In genomic region chr10:58559098-58559497, GRCm38 (mm10) we compare ENCODE assay signal across 9 mouse cellular contexts.
DNase-seq lines count a peak whose midpoint lies in the region; ATAC-seq and TF ChIP-seq lines count a peak whose summit lies in the region.
"Had no signal": no experiment of that assay in that cellular context is flagged by ENCODE, and none has a peak within 500 bp of the region (broad histone marks: within the 10 kb centered on the region; RNA-seq: fewer than 3 reads in every experiment).

No protein-coding gene starts in this region.

- H3K9ac ChIP-seq in kidney, embryonic 14.5 days (ENCODE audit: low read depth, low read length) = no peak overlapping the region
- H3K9ac ChIP-seq in MEL (ENCODE audit: control insufficient read depth, low read depth, low read length, poor library complexity, severe bottlenecking) = no peak overlapping the region
- no peak overlapping the region for H3K9ac ChIP-seq in forebrain, embryonic 16.5 days (replicated peaks; ENCODE audit: low read depth, low read length)

- TF ChIP-seq CTCF in MEL (IDR thresholded peaks at IDR 0.05 in 2 of 3, conservative IDR thresholded peaks at IDR 0.05 in 1 of 3; ENCODE audit: control insufficient read depth in 1 of 3, insufficient read depth in 1 of 3, low read depth in 2 of 3, low read length in 3 of 3, poor library complexity in 1 of 3, severe bottlenecking in 1 of 3) = peak; percentile 66 to 87 (median 74)

- no peaks in the 10 kb centered on the region for H3K27me3 ChIP-seq in kidney, embryonic 14.5 days (ENCODE audit: control insufficient read depth, insufficient read depth, low read length)
- no peaks in the 10 kb centered on the region for H3K27me3 ChIP-seq in MEL (ENCODE audit: control insufficient read depth in 1 of 2, insufficient read depth in 2 of 2, low read length in 2 of 2)
- no peaks in the 10 kb centered on the region for H3K27me3 ChIP-seq in forebrain, embryonic 16.5 days (replicated peaks; ENCODE audit: control insufficient read depth, insufficient read depth, low read length)

- H3K79me2 ChIP-seq in MEL (ENCODE audit: control insufficient read depth, insufficient read depth, low read length, poor library complexity) = no peaks in the 10 kb centered on the region

- 29% methylated on average over 7 of the region's 7 CpGs for WGBS in kidney, embryonic 14.5 days
- WGBS in forebrain, embryonic 16.5 days = 25% methylated on average over 7 of the region's 7 CpGs

- peak; percentile 63 for DNase-seq in kidney, adult 18-20 months
- DNase-seq in MEL (ENCODE audit: low read depth, low spot score) = peak; percentile 79
- peak; percentile 51 to 53 for DNase-seq in cerebellum, adult 18-20 months
- peak; percentile 54 to 81 for DNase-seq in kidney, postnatal 36 days
- DNase-seq in thymus, postnatal 14 days = peak; percentile 63

- H3K36me3 ChIP-seq in kidney, embryonic 14.5 days (ENCODE audit: control insufficient read depth, insufficient read depth, low read length) = no peaks in the 10 kb centered on the region; the same call in 1 of the 2 replicates
- H3K36me3 ChIP-seq in MEL (ENCODE audit: control insufficient read depth in 1 of 2, insufficient read depth in 2 of 2, low read length in 2 of 2) = no peaks in the 10 kb centered on the region
- H3K36me3 ChIP-seq in forebrain, embryonic 16.5 days (ENCODE audit: control insufficient read depth, insufficient read depth) = no peaks in the 10 kb centered on the region

- H3K4me1 ChIP-seq in kidney, embryonic 14.5 days (ENCODE audit: control insufficient read depth, insufficient read depth, low read length) = no peaks in the 10 kb centered on the region
- H3K4me1 ChIP-seq in MEL (ENCODE audit: control insufficient read depth in 1 of 2, insufficient read depth in 2 of 2, low read length in 2 of 2) = no peaks in the 10 kb centered on the region
- no peaks in the 10 kb centered on the region for H3K4me1 ChIP-seq in forebrain, embryonic 16.5 days (replicated peaks; ENCODE audit: control insufficient read depth, insufficient read depth, low read length)

- H3K27ac ChIP-seq in kidney, embryonic 14.5 days (ENCODE audit: low read depth, low read length) = no peak overlapping the region
- no peak overlapping the region for H3K27ac ChIP-seq in MEL (ENCODE audit: control insufficient read depth, low read depth, low read length)
- H3K27ac ChIP-seq in forebrain, embryonic 16.5 days (ENCODE audit: low read length) = no peak overlapping the region

- H3K4me2 ChIP-seq in kidney, embryonic 14.5 days (replicated peaks; ENCODE audit: low read depth, low read length) = no peak overlapping the region
- H3K4me2 ChIP-seq in forebrain, embryonic 16.5 days (ENCODE audit: low read length) = no peak overlapping the region

- no peak overlapping the region for H3K4me3 ChIP-seq in kidney, embryonic 14.5 days (ENCODE audit: low read length)
- peak overlapping the region in 1 of 2 experiments; percentile 12; a peak in 1 of 4 replicates for H3K4me3 ChIP-seq in MEL (ENCODE audit: control insufficient read depth in 1 of 2, insufficient read depth in 1 of 2, low read depth in 2 of 2, low read length in 2 of 2)
- H3K4me3 ChIP-seq in forebrain, embryonic 16.5 days (replicated peaks; ENCODE audit: low read length) = no peak overlapping the region
- H3K4me3 ChIP-seq: erythroblast, embryonic 14.5 days had no signal

- no peaks in the 10 kb centered on the region for H3K9me3 ChIP-seq in kidney, embryonic 14.5 days (ENCODE audit: control insufficient read depth, low read length)
- no peaks in the 10 kb centered on the region for H3K9me3 ChIP-seq in MEL (replicated peaks; ENCODE audit: insufficient read depth, low read length)
- no peaks in the 10 kb centered on the region for H3K9me3 ChIP-seq in forebrain, embryonic 16.5 days (ENCODE audit: control insufficient read depth, low read length)

- TF ChIP-seq POLR2A in MEL (IDR thresholded peaks at IDR 0.05; ENCODE audit: control insufficient read depth in 1 of 2, insufficient read depth in 1 of 2, low read depth in 1 of 2, low read length in 2 of 2, poor library complexity in 1 of 2) = no peak

- no peak for TF ChIP-seq EP300 in MEL (IDR thresholded peaks at IDR 0.05; ENCODE audit: low read depth in 1 of 2, low read length in 2 of 2)

- no peak for ATAC-seq in kidney, embryonic 14.5 days (ENCODE audit: low FRiP score, low TSS enrichment)
- ATAC-seq in forebrain, embryonic 16.5 days = 0 out of 2 replicates have a peak, but pooled peaks have one; percentile 29
- peak; percentile 54; the same call in 1 of the 2 replicates for ATAC-seq in megakaryocyte, adult 5-6 weeks (ENCODE audit: poor library complexity, severe bottlenecking)

- peak; percentile 73 for TF ChIP-seq RAD21 in MEL (IDR thresholded peaks at IDR 0.05; ENCODE audit: low read depth, low read length)

TF ChIP-seq in MEL, 35 proteins besides CTCF, POLR2A, EP300 and RAD21:
- TF ChIP-seq ZNF384 (IDR thresholded peaks at IDR 0.05; ENCODE audit: low read depth, low read length) (peak; percentile 81), GATA1 (IDR thresholded peaks at IDR 0.05; ENCODE audit: low read depth, low read length) (peak; percentile 23; the same call in 1 of the 2 replicates), TCF12 (IDR thresholded peaks at IDR 0.05; ENCODE audit: low read depth, low read length) (no peak), MYC (IDR thresholded peaks at IDR 0.05; ENCODE audit: low read depth, low read length) (0 out of 2 replicates have a peak, but pooled peaks have one; percentile 23), SMC3 (IDR thresholded peaks at IDR 0.05; ENCODE audit: low read depth, low read length) (peak; percentile 81), CHD2 (IDR thresholded peaks at IDR 0.05; ENCODE audit: low read length) (no peak), ZC3H11A (IDR thresholded peaks at IDR 0.05; ENCODE audit: low read depth, low read length) (peak; percentile 65), RCOR1 (IDR thresholded peaks at IDR 0.05; ENCODE audit: low read depth, low read length) (0 out of 2 replicates have a peak, but pooled peaks have one; percentile 32), NELFE (IDR thresholded peaks at IDR 0.05; ENCODE audit: low read depth, low read length) (no peak)
